Mouse (Mus musculus): ENCODE measurements around the gene Tmprss6.

The Tmprss6 gene

DNA sequence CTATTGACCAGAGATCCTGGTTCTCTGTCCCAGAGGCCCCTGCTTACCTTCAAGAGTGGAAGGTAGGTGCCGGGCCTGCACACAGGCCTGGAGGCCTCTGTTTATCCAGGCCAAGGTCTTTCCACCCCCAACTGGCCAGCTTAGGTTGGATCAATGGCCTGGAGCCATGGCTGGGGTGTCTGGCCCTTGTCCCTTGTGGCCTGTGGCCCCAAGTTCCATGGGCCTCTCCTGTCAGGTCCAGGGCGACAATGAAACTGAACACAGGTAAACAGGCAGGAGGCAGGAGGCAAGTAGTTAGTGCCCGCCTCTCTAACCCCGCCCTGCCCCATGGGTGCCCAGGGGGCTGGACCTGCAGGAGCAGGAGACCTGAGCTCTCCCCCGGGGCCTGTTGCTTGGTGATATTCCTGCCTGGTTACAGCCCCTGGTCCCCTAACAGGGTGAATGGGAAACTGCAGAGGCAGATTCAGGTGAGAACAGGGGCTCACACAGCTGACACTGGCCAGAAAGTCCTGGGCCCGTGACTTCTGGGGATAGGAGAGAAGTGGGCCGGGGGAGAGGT is at the start of gene Tmprss6:
Gene Tmprss6 (minus strand): TSS at position 256 of the 559 bp plus-strand sequence.
- no peak for DNase-seq (ENCODE audit: low spot score)

- DNase-seq (ENCODE audit: low spot score) = no peak
These were observed 49.8 kb upstream of the Tmprss6 start for GRCm38 (mm10) chr15:78518221-78518620.

DNA sequence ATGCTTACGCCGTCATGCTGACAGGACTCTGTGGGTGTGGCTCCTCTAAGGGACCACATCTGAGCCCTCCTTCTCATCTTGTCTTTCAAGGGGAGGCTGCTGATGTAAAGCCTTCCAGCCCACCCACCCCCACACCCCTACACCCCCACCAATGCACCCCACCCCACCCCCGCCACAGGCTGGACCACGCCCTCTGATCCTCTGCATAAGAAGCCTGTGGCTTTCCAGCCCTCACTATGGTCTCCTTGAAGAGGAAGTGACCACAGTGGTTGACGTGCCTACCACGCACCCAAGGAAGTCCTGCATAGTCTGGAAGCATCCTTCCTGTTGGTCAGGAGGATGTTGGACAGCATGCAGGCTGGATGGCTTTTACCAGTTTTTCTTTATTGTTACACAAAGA is 47.3 kb upstream of the Tmprss6 start:
- no peak for DNase-seq (ENCODE audit: low spot score)

DNA sequence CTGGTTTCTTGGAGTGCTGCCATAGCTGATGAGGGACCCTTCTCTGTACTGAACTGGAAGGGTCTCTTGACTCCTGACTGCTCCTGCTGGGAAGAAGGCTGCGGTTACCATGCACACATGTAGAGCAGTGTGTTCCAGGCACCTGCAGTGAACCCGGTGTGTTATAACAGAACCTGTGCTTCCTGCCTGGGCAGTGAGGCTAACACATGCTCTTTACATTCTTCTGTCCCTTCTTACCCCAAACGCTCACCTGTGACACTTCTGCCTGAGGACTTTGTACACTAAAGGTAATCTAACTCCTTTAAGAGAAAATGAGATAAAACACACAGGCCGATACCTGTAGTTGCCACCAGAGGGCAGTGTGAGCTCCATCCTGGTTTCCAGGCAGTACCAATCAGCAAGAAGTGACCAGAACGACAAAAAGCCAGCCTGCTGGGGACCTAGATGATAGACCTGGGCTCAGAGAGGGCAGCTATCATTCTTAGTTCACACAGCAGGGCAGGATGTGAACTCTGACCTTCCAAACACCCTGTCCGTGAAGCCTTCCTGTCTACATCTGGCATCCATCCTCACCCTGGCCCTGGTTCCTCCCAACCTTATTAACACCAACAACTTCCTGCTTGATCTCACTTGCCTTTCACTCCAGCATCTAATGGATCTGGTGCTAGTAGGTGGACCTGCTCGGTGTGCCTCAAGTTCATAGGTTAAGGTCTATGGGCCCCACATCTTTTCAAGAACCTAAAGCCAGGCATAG is 46.1 kb upstream of the Tmprss6 start:
- DNase-seq (ENCODE audit: low spot score) = peak; percentile 84

DNA sequence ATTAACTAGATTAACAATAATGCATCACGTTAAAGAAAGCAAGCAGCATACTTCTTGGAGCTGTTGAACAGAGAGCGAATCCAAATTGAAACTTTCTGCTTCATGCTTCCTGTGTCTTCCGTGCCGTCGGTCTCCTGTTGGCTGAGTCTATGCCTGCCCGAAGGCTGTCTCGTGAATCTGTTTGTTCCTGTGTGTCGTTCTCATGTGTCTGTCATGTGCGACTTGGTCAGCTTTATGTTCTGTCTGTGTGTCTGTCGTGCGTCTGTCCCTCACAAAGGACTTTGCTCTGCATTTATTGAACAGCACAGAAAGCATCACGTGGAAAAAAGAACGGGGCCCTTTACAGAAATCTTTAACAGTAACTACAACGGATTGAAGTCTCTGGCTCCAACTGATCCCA is 44.6 kb upstream of the Tmprss6 start:
- no peak for DNase-seq (ENCODE audit: low spot score)

DNA sequence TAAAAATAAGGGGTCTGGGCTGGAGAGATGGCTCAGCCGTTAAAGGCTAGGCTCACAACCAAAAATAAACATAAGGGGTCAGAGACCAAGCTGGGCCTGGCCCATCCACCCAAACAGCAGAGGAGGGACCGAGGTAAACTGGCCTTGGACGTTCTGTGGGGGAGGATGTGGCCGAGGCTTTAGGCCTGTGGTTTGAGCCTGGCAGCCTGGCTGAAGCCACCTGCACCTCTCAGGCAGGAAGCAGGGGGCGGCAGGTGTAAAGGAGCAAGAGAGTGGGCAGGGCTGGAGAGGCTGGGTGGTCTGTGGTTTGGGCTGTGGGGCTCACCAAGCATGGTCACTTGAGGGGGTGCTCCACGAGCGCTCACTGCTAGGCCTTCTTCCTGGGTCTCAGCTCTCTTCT is 43.5 kb upstream of the Tmprss6 start:
- DNase-seq (ENCODE audit: low spot score) = no peak

- DNase-seq (ENCODE audit: low spot score) = no peak
These were observed 42.3 kb upstream of the Tmprss6 start for GRCm38 (mm10) chr15:78510736-78511135.

DNA sequence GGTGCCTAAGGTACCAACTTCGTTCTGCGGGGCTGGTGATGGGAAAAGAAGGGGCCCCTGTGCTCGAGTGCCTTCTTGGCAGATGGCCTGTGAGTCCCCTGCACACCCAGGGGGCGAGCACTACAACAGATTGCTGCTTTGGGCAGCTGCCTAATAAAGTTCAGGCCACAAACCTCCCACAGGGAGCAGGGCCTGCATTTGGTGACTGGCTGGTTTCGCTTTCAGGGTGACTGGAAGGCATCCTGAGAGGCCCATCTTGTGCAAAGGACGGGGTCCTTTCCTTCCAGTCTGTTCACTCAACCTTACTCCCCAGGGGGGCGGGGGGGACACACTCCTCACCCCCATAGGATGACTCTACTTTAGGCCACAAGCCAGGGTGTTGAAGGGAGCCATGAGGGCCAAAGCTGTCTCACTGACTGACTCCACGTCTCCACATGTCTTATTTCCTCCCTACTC is 41.7 kb upstream of the Tmprss6 start:
- no peak for DNase-seq (ENCODE audit: low spot score)

DNA sequence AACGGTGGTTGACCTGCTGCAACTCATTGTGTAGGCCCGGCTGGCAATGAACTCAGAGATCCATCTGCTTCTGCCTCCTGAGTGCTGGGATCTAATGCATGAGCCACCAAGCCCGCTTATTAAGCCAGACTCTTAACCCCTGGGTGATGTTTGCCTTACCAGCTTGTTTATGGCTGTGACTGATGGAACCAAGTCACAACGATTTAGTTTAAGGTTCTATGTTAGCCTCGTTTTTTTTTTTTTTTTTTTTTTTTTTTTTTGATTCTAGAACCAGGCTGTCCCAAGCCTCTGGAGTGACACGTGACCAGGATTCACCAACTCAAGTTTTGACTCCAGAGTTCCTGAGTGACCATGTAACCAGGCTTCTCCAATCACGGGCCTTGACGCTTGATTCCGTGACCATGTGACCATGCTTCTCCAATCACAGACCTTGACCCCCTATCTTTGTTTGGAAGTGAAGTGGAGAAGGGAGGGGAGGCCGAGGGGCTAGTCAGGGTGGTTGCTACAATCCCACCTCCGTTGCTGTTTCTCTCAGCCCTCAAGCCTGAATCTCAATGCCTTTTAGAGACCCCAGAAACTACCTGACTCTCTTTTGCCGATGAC is 41.0 kb upstream of the Tmprss6 start:
- no peak for DNase-seq (ENCODE audit: low spot score)

DNA sequence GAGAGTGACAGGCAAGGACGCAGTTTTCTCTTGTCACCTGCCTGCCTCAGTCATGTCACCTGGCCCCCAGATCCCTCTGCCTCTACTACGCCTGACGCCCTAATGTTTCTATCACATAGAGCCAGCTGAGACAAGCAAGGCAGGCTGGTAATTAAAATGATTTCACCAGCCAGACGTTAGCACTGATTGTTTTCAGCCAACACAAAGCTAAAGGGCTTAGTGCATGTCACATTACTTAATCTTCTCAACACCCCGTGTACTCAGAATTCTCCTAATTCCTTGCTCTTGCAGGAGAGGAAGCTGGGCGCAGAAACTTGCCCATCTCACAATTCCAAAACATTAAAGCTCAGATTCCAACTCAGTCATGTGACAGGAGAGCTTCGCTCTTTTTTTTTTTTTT is 40.0 kb upstream of the Tmprss6 start:
- no peak for DNase-seq (ENCODE audit: low spot score)

DNA sequence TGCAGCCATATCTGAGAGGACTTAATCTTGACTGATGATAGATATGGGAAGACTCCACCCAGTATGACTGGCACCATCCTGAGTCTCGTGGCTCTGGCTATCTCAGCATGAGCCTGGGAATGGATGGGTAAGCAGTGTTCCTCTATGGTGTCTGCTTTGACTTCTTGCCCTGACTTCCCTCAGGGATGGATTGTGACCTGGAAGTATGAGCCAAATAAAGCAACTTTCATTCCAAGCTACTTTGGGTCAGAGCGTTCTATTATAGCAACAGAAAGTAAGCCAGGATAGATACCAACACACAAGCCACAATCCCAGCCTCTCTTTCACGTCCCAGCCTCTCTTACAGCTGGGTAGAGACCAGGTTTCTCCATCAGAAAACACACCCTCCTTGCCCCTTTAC is 37.1 kb upstream of the Tmprss6 start:
- DNase-seq (ENCODE audit: low spot score) = no peak

DNA sequence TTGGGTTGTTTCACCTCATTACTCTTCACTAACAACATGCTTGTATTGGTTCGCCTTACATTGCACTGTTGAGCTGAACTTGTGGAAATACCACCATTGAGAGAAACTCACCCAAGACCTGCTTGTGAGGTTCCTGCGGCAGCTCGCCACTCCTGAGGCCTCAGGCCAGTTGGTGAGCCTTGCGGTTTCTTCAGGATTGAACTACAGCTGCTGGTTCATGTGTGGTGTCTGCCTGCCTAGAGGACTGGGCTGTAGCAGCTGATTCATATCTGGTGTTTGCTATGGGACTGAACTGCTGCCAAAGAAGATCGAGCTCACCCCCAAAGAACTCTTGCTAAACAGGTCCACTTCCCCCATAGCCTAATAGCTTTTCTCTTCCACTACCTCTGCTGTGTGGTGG is 36.4 kb upstream of the Tmprss6 start:
- DNase-seq (ENCODE audit: low spot score) = no peak

DNA sequence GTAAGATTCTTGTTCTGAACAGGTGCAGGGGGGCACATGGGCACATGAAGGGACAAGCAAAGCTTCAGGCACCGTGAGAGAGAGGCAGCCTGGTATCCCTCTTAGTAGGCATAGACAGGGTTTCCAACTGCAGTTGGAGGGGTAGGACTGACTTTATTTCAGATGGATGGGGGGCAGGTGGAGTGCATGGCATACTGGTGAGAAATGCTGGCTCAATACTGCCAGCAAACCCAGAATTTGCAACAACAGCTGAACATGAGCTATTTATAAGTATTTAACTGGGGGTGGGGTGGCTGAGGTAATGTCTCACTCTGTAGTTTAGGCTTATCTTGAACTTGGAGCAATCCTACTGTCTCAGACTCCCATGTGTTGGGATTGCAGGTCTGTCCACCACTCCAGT is 35.6 kb upstream of the Tmprss6 start:
- no peak for DNase-seq (ENCODE audit: low spot score)

GRCm38 (mm10) chr15:78502437-78503132 is 34.2 kb upstream of the Tmprss6 start:
- no peak for DNase-seq (ENCODE audit: low spot score)

GRCm38 (mm10) chr15:78494968-78495406 is 26.6 kb upstream of the Tmprss6 start, which contains the start of gene Il2rb:
Gene Il2rb (minus strand): TSS chr15:78495271.
- DNase-seq (ENCODE audit: low spot score) = no peak

DNA sequence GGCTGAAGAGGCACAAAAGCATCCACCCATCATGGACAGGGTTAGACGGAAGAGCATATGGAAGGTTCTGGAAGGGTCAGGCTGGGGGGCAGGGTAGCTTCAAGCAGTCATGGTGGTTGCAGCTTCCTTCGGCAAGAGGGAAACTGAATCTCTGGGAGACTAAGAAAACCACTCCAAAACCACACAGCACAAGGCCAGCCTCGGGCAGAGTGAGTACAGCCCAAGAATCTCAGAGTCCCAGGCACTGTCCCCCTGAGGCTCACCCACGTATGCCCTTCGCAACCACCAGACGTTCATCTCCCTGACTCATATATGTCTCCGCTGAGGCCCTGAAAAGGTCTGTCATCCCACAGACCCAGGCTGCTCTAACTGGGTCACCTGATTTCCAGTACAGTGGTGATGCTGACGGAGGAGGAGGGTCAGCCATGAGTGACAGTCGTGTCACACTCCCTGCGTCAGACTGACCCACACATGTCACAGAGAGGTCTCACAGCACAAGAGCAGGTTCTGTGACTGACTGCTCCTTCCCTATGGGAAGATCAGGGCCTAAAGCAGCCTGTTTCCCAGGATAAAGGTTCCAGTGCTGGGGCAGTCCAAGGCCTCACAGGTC is 25.1 kb upstream of the Tmprss6 start:
- DNase-seq (ENCODE audit: low spot score) = no peak

- DNase-seq (ENCODE audit: low spot score) = no peak
These were observed 22.9 kb upstream of the Tmprss6 start for GRCm38 (mm10) chr15:78491301-78491700.

DNA sequence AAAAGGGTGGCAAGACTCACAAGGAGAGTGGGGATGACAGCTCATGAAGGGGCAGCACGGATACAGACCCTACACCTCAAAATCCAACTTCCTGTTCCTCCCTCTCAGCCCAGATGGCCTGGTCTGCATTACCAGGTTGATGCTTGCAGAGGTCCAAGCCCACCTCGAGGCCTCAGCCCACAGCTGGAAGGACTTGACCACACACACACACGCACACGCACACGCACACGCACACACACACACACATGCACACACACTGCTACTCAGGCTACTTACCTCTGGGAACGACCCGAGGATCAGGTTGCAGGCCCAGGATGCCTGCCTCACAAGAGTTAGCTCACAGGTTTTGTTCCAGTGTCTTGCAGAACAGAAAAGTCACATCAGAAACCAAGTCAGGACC is 21.5 kb upstream of the Tmprss6 start:
- DNase-seq (ENCODE audit: low spot score) = no peak

GRCm38 (mm10) chr15:78489248-78489647 is 20.8 kb upstream of the Tmprss6 start:
- DNase-seq (ENCODE audit: low spot score) = no peak

- DNase-seq (ENCODE audit: low spot score) = no peak
These were observed 18.6 kb upstream of the Tmprss6 start for GRCm38 (mm10) chr15:78487066-78487465.

DNA sequence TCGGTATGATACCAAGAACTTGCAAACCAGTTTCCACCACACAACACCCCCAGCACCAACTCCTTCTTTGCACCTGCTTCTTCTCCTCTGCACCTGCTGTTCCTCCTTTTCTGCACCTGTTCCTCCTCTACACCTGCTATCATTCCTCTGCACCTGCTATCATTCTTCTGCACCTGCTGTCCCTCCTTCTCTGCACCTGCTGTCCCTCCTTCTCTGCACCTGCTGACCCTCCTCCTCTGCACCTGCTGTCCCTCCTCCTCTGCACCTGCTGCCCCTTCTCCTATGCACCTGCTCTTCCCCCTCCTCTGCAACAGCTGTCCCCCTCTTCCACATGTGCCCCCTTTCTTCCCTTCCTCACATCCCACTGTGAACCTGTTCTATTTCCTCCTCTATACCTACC is 18.1 kb upstream of the Tmprss6 start:
- no peak for DNase-seq (ENCODE audit: low spot score)

DNA sequence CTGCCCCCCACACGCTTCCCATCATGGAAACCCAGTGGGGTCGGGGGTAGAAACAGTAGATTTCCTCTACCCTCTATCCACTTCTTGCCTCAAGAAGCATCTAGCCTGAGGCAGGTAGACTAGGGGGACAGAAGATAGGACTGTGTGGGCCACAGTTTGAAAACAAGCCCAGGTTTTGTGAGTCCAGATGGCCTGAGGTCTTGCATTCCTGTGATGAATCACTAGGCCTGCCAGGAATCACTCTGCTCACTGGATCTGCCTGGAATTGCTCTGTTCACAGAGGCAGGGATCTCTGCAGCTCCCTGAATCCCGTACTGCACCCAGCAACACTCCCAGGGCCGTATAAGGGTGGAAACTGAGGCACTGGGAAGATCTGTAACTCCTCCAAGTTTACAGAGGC is 14.9 kb upstream of the Tmprss6 start:
- DNase-seq (ENCODE audit: low spot score) = no peak

Measured in layer of hippocampus, adult 9-10 months (tissue).